Mouse (Mus musculus) layer of hippocampus, postnatal 36 days (tissue): Measurements from ENCODE around the gene Clrn1. TPM values are rescaled to one million over a fixed set of nuclear protein-coding genes. Genes with fewer than 3 reads are reported as not detected.

Experiments used
- DNase-seq, 2 experiments: peaks; one replicate each; pipeline ENCODE4 v3.0.0; 2022
- total RNA-seq, 2 experiments: library from RNA; stranded (reverse); gene quantifications; 2 replicates each; pipeline ENCODE4 v1.2.3; 2021

The Clrn1 gene
- total RNA-seq, 2 experiments from 2014 or later: 2.3 to 2.4 TPM

- no peak for DNase-seq
Measured at GRCm38 (mm10) chr3:58829926-58830325, 55.2 kb downstream of the Clrn1 start.

GRCm38 (mm10) chr3:58828366-58829153 is 56.6 kb downstream of the Clrn1 start:
- no peak for DNase-seq

DNA sequence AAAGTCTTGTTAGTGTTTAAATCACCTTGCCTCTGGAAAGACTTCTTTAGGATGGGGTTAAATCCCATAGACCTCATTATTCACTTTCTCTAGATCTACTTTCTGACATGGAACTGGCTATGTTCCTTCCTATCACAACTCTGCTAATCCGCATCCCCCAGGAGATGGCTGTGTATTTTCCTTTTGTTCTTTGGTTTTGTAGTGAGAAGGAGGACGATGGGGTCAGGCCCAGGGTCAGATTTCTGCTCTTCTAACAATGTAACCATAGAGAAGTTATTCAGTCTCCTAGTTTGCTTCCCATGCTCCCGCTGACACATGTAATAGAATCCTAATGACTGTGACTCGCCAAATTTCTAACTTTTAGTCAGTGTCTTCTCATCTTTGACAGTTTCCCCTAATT is 58.9 kb downstream of the Clrn1 start:
- no peak for DNase-seq

DNA sequence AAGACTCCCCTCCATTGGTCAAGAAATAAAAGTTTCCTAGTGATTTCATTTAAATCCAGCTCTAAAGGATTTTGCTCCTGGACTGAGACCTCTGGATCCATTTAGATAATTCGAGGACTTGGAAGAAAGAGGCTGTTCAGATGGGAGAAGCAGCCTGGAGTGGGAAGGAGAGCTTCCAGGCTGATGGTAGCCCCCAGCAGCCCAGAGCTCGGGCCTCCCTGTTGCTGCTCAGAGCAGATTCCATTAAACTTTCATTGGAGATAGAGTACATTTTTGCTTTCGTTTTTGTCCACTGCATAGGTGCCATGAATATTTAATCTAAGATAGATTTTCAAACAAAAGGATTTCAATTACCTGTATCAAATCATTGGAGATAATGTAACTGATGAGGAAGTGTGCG is 62.9 kb downstream of the Clrn1 start, which contains the start of gene Mindy4b-ps:
Gene Mindy4b-ps (minus strand): TSS at position 101 of the 400 bp plus-strand sequence.
- no peak for DNase-seq

- DNase-seq: no peak
Measured at GRCm38 (mm10) chr3:58817337-58817736, 67.8 kb downstream of the Clrn1 start.

GRCm38 (mm10) chr3:58814191-58814590 is 70.9 kb downstream of the Clrn1 start:
- no peak for DNase-seq

DNA sequence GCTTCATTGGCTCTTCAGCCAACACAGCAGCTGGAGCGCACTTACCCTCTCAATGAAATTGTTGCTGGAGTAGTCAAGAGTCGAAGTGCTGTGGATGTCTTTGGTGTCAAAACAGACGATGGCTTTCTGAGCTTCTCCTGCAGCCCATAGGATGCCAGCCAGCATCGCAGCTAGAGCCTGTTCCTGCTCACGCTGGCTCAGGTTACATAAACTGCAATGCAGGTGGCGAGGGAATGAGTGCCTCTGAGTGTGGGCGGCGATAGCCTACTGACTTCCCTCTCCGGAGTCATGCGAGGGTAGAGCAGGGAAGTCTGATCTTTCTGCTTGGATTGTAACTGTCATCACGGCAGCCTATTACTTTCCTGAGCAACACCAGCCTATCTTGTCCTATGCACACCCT is 74.8 kb downstream of the Clrn1 start:
- no peak for DNase-seq

DNA sequence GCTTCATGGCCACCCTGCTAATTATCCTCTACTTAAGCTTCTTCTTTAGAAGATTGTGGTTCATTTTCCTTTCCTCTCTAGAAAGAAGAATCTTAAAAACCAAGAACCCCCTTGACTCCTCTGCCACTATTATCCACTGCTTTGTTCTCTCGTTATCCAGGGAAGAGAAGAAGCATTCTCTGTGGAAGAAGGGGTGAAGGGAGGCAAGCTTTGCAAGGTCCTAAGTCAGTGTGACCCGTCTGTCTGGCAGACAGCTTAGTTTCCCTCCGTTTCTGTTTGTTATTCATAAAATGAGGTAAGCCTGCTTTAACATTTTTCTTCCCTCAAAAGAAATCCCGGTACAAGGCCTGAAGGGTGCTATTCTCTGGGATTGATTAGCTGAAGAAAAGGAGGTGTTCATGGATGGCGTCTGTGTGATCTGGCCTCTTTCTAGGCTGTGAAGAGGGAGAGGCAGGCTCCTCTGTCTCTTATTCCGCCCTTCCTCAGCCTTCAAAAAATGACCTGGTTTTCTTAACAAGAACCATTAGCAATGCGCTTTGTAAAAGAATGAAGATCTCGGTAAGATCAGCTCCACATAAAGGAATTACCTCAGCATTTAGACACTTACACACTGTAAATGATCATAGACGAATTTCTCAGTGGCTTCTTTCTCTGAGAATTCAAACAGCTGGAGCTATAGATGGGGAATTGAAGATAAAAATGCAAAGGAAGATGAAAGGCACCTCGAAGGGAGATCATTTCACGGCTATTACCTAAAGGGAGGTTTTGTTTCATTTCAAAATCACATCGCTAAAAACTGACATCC is 75.8 kb downstream of the Clrn1 start:
- DNase-seq: no peak

GRCm38 (mm10) chr3:58808636-58809035 is 76.5 kb downstream of the Clrn1 start:
- DNase-seq: no peak

- DNase-seq: no peak
Measured at GRCm38 (mm10) chr3:58804745-58805144, 80.4 kb downstream of the Clrn1 start.

DNA sequence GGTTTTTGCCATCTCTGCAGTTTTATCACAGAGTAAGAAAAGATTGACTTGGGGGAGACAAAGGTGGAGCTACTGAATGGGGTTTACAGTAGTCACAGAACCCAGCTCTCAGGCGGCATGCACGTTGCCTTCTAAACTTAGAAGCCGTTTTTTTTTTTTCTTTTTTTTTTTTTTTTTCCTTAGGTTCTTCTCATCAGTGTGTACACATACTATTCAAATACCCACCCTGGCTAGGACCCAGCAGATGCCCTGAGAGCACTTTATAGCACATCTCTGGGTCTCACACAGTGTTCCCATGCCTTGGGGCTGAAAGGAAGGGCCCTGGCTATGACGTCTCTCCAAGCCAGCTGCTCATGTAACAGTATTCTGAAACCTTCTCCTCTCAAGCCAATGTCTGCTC is 86.5 kb downstream of the Clrn1 start:
- no peak for DNase-seq

- no peak for DNase-seq
Measured at GRCm38 (mm10) chr3:58798245-58798644, 86.9 kb downstream of the Clrn1 start.

Other genes with a start within 250 kb of the Clrn1 start
- 1 to 10 TPM; 1.2 to 1.4 TPM for gene Erich6, start 248.1 kb downstream of the Clrn1 start, total RNA-seq
- 10 to 100 TPM; 18.0 to 20.7 TPM for gene Siah2, start 192.9 kb downstream of the Clrn1 start, total RNA-seq
- gene Mindy4b-ps, start 63.0 kb downstream of the Clrn1 start, total RNA-seq: 1 to 10 TPM; 1.3 to 1.4 TPM
- 10 to 100 TPM; 50.1 to 56.6 TPM for gene Med12l, start 120.5 kb upstream of the Clrn1 start, total RNA-seq
- not detected for gene Gpr171, start 216.5 kb upstream of the Clrn1 start, total RNA-seq